Comparison of ENCODE assay signal across 11 mouse cellular contexts in the genomic region with DNA sequence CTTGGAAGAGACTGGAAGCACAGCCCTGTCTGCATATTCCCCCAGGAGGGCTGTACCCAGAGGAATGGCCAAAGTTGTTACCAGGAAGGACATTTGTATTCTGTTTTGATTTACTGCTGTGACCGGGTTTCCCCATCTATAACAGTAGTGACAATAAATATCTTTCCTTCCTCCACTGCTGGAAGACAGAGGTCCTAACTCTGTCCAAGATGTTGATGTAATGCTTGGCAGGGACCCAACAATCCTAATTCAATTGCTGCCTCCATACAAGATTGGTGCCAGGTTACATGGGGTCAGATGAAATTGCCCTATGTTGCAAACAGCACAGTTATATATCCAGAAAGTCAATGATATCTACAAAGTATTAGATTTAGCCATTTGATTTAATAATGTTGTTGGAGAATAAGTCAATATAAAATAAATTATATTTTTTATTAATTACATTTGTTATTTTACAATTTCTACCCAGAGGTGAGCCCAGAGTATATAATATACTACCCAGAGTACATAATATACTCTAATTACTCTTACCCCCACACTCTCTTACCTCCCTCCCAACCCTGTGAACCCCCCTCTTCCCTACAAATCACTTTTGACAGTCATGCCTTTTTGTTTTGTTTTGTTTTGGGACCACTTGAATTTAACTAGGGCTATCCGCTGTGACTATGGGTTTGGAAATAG.
DNase-seq lines count a peak whose midpoint lies in the region; ATAC-seq and TF ChIP-seq lines count a peak whose summit lies in the region.
"Had no signal": no experiment of that assay in that cellular context is flagged by ENCODE, and none has a peak within 500 bp of the region (broad histone marks: within the 10 kb centered on the region; RNA-seq: fewer than 3 reads in every experiment).

No protein-coding gene starts in this region.

- ATAC-seq in embryonic facial prominence, embryonic 14.5 days (ENCODE audit: low read depth): no peak
- ATAC-seq in intestine, embryonic 15.5 days: peak; percentile 60
- ATAC-seq in megakaryocyte-erythroid progenitor cell, adult 5-6 weeks (replicated peaks; ENCODE audit: low FRiP score, low TSS enrichment, poor library complexity, severe bottlenecking): no peak
- ATAC-seq: midbrain, embryonic 15.5 days had no signal

- TF ChIP-seq POLR2A in liver, adult 2 months (IDR thresholded peaks at IDR 0.05; ENCODE audit: extremely low read depth, insufficient read depth, low read length): no peak

- peak; percentile 75 for DNase-seq in liver, adult 2 months (ENCODE audit: extremely low read depth, low read depth, low spot score)
- no peak for DNase-seq in liver
- peak; percentile 63 for DNase-seq in embryonic facial prominence, embryonic 14.5 days (ENCODE audit: low spot score)
- DNase-seq in lung, postnatal 14 days: peak; percentile 73
- no peak for DNase-seq in right cerebral cortex, postnatal 25 days
- DNase-seq in left cerebral cortex, postnatal 10 days (ENCODE audit: extremely low spot score in 1 of 2, low spot score in 2 of 2): no peak
- DNase-seq: cerebellum, adult 18-20 months; thymus, postnatal 36 days had no signal

- no peaks in the 10 kb centered on the region for H3K79me2 ChIP-seq in liver, adult 2 months (ENCODE audit: control insufficient read depth, insufficient read depth, low read length)

- no peaks in the 10 kb centered on the region for H3K9me3 ChIP-seq in embryonic facial prominence, embryonic 14.5 days (ENCODE audit: control insufficient read depth, low read length)
- H3K9me3 ChIP-seq in intestine, embryonic 15.5 days: no peaks in the 10 kb centered on the region
- H3K9me3 ChIP-seq: midbrain, embryonic 15.5 days had no signal

- TF ChIP-seq CTCF in liver, adult 2 months (IDR thresholded peaks at IDR 0.05; ENCODE audit: low read depth, low read length): no peak

- H3K4me2 ChIP-seq in embryonic facial prominence, embryonic 14.5 days (ENCODE audit: low read depth, low read length): no peak overlapping the region
- no peak overlapping the region for H3K4me2 ChIP-seq in intestine, embryonic 15.5 days (replicated peaks)
- H3K4me2 ChIP-seq: midbrain, embryonic 15.5 days had no signal

- no peaks in the 10 kb centered on the region for H3K36me3 ChIP-seq in liver, adult 2 months (ENCODE audit: control insufficient read depth, insufficient read depth, low read length)
- H3K36me3 ChIP-seq in embryonic facial prominence, embryonic 14.5 days (ENCODE audit: control insufficient read depth, insufficient read depth, low read length): no peaks in the 10 kb centered on the region
- H3K36me3 ChIP-seq in intestine, embryonic 15.5 days: no peaks in the 10 kb centered on the region
- H3K36me3 ChIP-seq: midbrain, embryonic 15.5 days had no signal

- H3K4me1 ChIP-seq in liver, adult 2 months (ENCODE audit: control insufficient read depth, insufficient read depth, low read length): no peaks in the 10 kb centered on the region
- peaks cover 7% of the 10 kb centered on the region; the same call in 1 of the 2 replicates for H3K4me1 ChIP-seq in embryonic facial prominence, embryonic 14.5 days (ENCODE audit: control insufficient read depth, insufficient read depth, low read length)
- H3K4me1 ChIP-seq in intestine, embryonic 15.5 days (replicated peaks): peaks cover 10% of the 10 kb centered on the region; the same call in 1 of the 2 replicates
- H3K4me1 ChIP-seq: midbrain, embryonic 15.5 days had no signal

- no peak overlapping the region for H3K9ac ChIP-seq in liver, adult 2 months (ENCODE audit: low read depth, low read length)
- no peak overlapping the region for H3K9ac ChIP-seq in embryonic facial prominence, embryonic 14.5 days (ENCODE audit: low read depth, low read length)
- H3K9ac ChIP-seq in intestine, embryonic 15.5 days: no peak overlapping the region
- H3K9ac ChIP-seq: midbrain, embryonic 15.5 days had no signal

- no peak overlapping the region for H3K27ac ChIP-seq in liver, adult 2 months (replicated peaks; ENCODE audit: insufficient read depth, low read depth, low read length)
- no peak overlapping the region for H3K27ac ChIP-seq in embryonic facial prominence, embryonic 14.5 days (replicated peaks; ENCODE audit: low read depth, low read length)
- H3K27ac ChIP-seq in intestine, embryonic 15.5 days: no peak overlapping the region
- H3K27ac ChIP-seq: midbrain, embryonic 15.5 days had no signal

- intact Hi-C loops in left cerebral cortex, postnatal 10 days (cut with DNase I): no loop called here

- no peaks in the 10 kb centered on the region for H3K27me3 ChIP-seq in liver, adult 2 months (ENCODE audit: control insufficient read depth, insufficient read depth, low read length)
- no peaks in the 10 kb centered on the region for H3K27me3 ChIP-seq in embryonic facial prominence, embryonic 14.5 days (replicated peaks; ENCODE audit: control insufficient read depth, insufficient read depth, low read length)
- H3K27me3 ChIP-seq in intestine, embryonic 15.5 days (replicated peaks): no peaks in the 10 kb centered on the region
- H3K27me3 ChIP-seq: midbrain, embryonic 15.5 days had no signal

- no peak overlapping the region for H3K4me3 ChIP-seq in liver, adult 2 months (ENCODE audit: insufficient read depth, low read depth, low read length)
- no peak overlapping the region for H3K4me3 ChIP-seq in embryonic facial prominence, embryonic 14.5 days (ENCODE audit: low read depth, low read length)
- no peak overlapping the region for H3K4me3 ChIP-seq in intestine, embryonic 15.5 days (replicated peaks)
- H3K4me3 ChIP-seq: midbrain, embryonic 15.5 days had no signal

- 28% methylated on average over 2 of the region's 2 CpGs for WGBS in liver, adult 2 months
- WGBS in embryonic facial prominence, embryonic 14.5 days: 69% methylated on average over 2 of the region's 2 CpGs
- 58% methylated on average over 2 of the region's 2 CpGs for WGBS in intestine, embryonic 15.5 days

Comparison
In these comparisons a context has a peak if more than half of its experiments do, and no peak if none do; other contexts are left out.
1. DNase-seq: peak in liver, adult 2 months (single experiment), embryonic facial prominence, embryonic 14.5 days (single experiment) and lung, postnatal 14 days (single experiment); none in liver (single experiment), right cerebral cortex, postnatal 25 days (single experiment) and left cerebral cortex, postnatal 10 days (0 of 2).